Mouse (Mus musculus): ENCODE data around the gene Krt71.
"Not testable (repeated sequence)": the region's sequence is repeated elsewhere in the genome, so short reads cannot be mapped to it uniquely, and the experiment has no call there.

Gene Krt71

GRCm38 (mm10) chr15:101742711-101743110 is at the start of gene Krt71:
Gene Krt71 (minus strand): TSS chr15:101743109.
- DNase-seq = no peak

GRCm38 (mm10) chr15:101790867-101791266 is 48.0 kb upstream of the Krt71 start:
- DNase-seq = no peak

- DNase-seq = no peak
Observed at GRCm38 (mm10) chr15:101786360-101786759, 43.5 kb upstream of the Krt71 start, which contains the start of gene Krt72. Gene Krt72 (minus strand): TSS chr15:101786460.

GRCm38 (mm10) chr15:101773420-101773819 is 30.5 kb upstream of the Krt71 start:
- DNase-seq = no peak

- peak; percentile 71 for DNase-seq
Observed at GRCm38 (mm10) chr15:101772711-101773081, 29.8 kb upstream of the Krt71 start.

DNA sequence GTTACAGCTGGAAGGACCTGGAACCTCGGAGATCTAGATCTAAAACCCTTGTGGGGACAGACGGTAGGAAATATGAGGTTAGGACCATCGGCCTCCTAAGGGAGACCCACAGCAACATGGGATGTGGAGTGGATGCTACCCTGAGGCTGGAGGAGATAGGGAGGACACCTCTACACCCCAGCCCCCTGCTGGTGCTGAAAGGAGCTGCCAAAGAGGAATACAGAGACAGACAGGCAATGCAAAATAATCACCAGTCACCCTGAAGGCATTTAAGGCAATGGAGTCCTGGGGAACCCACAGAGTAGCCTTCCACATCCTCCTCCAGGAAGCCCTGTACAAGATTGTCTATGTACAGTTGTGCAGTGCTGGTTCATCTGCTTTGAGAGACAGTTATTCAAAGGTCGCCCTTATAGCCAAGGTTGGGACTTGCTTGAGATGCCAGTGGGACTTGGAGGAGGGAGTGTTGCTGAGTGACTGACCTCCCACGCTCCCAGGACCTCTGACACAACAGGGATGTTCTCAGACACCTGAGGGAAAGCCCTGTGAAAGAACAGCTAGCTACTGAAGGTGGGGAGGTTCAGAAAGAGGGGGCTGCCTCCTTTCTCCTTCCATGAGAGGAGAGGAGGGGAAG is 29.3 kb upstream of the Krt71 start:
- no peak for DNase-seq

- no peak for DNase-seq
Observed at GRCm38 (mm10) chr15:101770226-101770625, 27.3 kb upstream of the Krt71 start.

DNA sequence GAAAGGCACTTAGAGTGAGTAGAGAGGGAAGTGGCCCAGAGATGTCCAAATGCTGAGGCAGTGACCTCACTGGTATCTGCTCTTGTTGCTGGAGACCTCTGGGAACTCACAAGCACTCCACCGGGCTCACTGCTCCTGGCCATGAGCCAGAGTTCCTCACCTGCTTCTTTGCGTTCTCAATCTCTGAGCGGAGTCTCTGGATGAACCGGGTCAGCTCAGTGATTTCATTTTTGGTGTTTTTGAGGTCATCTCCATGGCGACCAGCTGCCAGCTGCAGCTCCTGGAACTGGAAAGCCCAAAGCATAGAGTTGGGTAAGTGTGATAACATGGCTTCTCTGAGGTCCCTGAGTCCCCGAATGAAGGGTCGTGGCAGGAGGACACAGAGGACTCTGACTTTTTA is 5.1 kb downstream of the Krt71 start:
- no peak for DNase-seq

DNA sequence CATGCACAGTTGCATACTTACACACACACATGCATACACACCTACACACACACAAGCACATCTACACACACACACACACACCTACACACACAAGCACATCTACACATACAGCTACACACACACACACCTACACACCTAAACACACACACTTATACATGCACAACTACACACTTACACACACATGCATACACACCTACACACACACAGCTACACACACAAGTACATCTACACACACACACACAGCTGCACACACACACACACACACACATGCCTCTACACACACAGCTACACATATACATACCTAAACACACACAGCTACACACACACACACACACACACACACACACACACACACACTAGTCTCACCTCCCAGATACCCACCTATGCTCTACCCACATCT is 12.3 kb downstream of the Krt71 start:
- no peak for DNase-seq

DNA sequence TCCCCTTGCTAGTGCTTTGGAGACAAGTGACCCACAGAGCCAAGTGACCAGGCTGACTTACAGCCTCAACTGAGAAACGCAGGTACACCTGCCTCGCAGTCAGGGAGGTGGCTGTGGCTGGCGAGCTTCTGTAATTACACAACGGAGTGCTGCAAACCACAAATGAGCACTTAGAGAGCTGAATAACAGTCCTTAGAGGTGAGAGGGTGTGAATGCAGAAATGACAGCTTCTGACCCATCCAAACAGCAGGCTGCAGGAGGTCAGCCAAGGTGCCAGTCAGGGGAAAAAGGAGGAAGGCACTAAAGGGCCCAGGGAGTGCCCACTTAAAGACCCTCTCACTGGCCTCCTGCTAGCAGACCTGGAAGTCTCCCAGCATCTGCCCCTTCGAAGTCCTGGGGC is 18.2 kb downstream of the Krt71 start:
- DNase-seq = no peak

DNA sequence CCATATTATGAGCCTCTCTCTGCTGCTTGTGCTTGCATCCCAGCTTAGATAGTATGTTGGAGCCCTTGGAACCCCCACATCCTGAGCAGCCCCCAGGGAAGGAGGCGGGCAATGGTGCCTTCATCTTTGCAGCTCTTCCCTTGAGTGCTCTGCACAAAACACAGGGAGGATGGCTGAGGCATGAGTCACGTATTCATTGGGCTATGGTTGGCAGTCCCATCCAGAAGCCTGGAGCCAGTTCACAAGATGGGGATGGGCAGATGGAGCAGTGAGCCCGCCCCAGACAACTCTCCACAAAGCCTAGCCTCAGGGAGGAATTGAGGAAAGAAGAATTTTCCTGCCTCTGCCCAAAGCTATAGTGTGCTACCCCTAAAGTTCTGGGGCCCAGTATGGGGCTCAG is 27.1 kb downstream of the Krt71 start:
- DNase-seq = no peak

DNA sequence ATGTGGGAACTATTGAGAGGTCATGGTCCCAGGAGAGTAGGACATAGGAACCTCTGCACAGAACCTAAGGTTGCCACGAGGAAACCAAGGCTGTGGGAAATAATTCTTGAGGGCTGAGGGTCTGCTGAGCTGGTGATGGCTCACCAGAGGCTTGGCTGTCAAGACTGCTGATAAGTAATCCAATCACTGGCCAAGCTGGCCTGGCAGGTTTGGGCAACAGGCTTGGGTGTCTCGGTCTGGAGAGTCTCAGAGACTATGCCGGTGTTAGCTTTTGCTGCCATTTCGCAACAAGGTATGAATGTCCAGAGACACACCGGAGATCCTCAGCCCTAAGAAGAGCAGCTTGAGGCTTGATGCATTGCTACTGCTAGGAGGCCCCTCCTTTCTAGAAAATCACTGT is 28.6 kb downstream of the Krt71 start:
- no peak for DNase-seq

- DNase-seq = no peak
Observed at GRCm38 (mm10) chr15:101713731-101714130, 29.2 kb downstream of the Krt71 start.

GRCm38 (mm10) chr15:101712720-101713119 is 30.2 kb downstream of the Krt71 start, which contains the start of gene Krt5:
Gene Krt5 (minus strand): TSS chr15:101712898.
- DNase-seq = no peak

DNA sequence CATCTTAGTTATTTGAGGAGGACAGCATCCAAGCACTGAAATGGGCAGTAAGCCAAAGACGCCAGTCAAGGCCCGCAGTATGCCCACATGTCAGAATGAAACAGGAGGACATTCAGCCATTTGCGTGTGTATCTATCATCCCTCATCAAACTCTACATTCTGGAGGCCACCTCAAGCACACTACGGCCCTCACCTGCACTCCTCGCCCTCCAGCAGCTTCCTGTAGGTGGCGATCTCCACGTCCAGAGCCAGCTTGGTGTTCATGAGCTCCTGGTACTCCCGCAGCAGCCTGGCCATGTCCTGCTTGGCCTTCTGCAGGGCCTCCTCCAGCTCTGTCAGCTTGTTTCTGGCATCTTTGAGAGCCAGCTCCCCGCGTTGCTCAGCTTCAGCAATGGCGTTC is 34.2 kb downstream of the Krt71 start:
- DNase-seq = no peak

DNA sequence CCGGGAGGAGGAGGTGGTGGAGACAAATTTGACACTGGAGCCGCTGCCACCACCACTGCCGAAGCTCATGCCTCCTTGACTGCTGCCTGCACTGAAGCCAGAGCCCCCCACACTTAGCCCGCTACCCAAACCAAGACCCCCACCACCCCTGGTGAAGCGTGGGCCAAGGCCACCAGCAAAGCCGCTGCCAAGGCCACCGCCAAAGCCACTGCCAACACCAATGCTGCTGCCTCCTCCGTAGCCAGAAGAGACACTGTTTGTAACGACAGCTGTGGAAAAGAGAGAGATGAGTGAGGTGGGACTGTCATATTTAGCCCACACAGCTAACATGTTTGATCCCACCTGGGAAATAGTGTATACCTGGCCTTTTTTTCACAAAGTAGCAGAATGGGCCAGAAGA is 35.5 kb downstream of the Krt71 start:
- no peak for DNase-seq

GRCm38 (mm10) chr15:101704066-101704465 is 38.8 kb downstream of the Krt71 start:
- no peak for DNase-seq

DNA sequence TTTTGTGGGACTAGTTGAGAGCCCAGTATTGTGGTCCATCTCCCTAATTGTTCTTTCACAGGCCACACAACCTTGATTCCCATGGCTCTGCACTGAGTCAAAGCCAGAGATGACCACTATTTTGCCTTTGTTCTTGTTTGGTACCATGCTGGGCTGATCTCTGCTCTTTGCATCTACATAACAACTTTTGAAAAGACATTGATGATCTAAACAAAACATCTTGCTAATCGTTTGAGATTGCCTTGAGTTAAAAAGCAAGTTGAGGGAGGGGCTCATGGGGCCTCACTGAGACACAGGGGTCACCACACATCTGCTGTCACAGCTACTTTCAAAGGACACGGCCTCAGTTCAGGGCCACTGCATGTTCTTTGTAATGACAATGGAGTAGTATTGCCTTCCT is 40.5 kb downstream of the Krt71 start:
- no peak for DNase-seq

- no peak for DNase-seq
Observed at GRCm38 (mm10) chr15:101699866-101700265, 43.0 kb downstream of the Krt71 start.

GRCm38 (mm10) chr15:101699192-101699591 is 43.7 kb downstream of the Krt71 start:
- no peak for DNase-seq

GRCm38 (mm10) chr15:101697326-101698188 is 45.4 kb downstream of the Krt71 start:
- DNase-seq = no peak

- DNase-seq = no peak
Observed at GRCm38 (mm10) chr15:101694207-101694606, 48.7 kb downstream of the Krt71 start, which contains the start of gene Krt6a. Gene Krt6a (minus strand): TSS chr15:101694307.

- not testable (repeated sequence) for DNase-seq
Observed at GRCm38 (mm10) chr15:101690460-101690859, 52.4 kb downstream of the Krt71 start.

GRCm38 (mm10) chr15:101688161-101688560 is 54.7 kb downstream of the Krt71 start:
- no peak for DNase-seq
